Mouse (Mus musculus): Measurements from ENCODE around the gene Islr.

- TF ChIP-seq CTCF (IDR thresholded peaks at IDR 0.05; ENCODE audit: extremely low read depth, insufficient read depth, low read length) (no peak), POLR2A (IDR thresholded peaks at IDR 0.05; ENCODE audit: extremely low read depth, insufficient read depth, low read length) (no peak)
These were observed 30.5 kb upstream of the Islr start for GRCm38 (mm10) chr9:58234502-58235015.

Measured in cortical plate, adult 2 months (tissue).